Mouse (Mus musculus) kidney, adult 2 months (tissue): ENCODE results near the gene Scaper.

Experiments used
- CTCF ChIP-seq: fragments of 200-500 bp; conservative IDR thresholded peaks from 2 replicates; pipeline ENCODE4 v1.5.1; 2011; ENCODE audit warnings: low read depth, mild to moderate bottlenecking, control low read depth, low read length, moderate library complexity, mixed read lengths; ENCODE audit not compliant: insufficient read depth, insufficient read length
- POLR2A ChIP-seq: fragments of 200-500 bp; IDR thresholded peaks from one replicate; pipeline ENCODE4 v1.6.1; 2011; ENCODE audit warnings: low read depth, low read length, control low read depth

GRCm38 (mm10) chr9:55916751-55917150 is 21.2 kb downstream of the Scaper start:
- TF ChIP-seq POLR2A: no peak
- TF ChIP-seq CTCF: no peak
